Mouse (Mus musculus) cerebellum, adult 11 months (tissue): ENCODE data around the gene Apc2.

Experiments
- DNase-seq: peaks from one replicate; pipeline ENCODE4 v3.0.0; 2022

Gene Apc2

GRCm38 (mm10) chr10:80264341-80265148 is 31.2 kb upstream of the Apc2 start:
- peak; percentile 99 for DNase-seq

DNA sequence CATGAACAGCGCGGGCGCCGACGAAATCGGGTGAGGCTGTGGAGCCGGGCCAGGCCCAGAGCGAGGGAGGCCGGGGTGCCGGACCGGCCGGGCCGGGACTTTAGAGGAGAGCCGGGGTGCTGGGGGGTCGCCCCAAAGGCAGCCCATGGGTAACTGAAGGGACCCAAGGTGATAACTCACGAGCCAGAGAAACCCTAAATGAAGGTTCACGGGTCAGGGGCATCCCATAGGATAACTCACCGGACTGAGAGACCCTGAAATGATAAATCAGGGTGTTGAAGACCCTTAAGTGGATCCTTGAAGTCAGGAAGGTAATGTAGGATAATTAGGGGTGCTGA is 30.7 kb upstream of the Apc2 start:
- no peak for DNase-seq

DNA sequence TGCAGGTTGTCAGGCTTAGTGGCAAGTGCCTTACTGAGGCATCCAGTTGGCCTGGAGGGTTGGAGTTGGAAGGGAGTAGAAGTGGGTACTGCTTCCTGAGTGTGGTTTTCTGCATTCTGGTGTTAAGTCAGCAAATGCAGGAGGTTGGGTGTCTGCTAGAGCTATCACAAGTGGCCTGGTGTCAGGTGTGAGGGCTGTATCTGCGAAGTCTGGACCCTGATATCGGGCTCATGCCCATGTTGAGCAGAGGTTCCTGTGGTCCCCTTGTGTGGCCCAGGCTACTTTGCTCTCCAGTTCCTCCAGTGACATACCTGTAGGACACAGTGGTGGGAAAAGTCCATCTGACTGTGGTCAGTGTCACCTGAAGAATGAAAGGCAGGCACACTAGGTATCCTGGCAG is 25.7 kb upstream of the Apc2 start:
- DNase-seq, result no peak

DNA sequence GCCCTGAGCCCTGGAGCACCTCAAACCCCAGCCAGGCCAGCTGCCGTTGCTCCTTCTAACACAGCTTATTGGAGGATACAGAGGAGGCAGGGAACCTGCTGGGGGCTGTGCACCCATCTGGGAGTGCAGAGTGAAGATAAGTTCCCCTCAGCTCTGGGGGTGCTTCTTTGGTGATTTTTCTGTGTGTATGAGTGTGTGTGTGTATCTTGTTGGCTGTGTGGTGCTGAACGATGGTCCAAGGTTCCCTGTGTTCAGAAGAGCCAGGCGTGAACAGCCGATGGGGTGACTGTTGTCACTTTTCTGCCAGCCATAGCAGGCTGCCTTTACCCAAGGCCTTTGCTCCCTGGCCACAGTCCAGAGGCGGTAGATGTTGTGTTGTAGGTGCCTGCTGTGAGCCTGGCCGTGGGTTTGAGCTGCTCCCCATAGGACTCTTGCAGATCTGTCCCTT is 25.0 kb upstream of the Apc2 start:
- no peak for DNase-seq

DNA sequence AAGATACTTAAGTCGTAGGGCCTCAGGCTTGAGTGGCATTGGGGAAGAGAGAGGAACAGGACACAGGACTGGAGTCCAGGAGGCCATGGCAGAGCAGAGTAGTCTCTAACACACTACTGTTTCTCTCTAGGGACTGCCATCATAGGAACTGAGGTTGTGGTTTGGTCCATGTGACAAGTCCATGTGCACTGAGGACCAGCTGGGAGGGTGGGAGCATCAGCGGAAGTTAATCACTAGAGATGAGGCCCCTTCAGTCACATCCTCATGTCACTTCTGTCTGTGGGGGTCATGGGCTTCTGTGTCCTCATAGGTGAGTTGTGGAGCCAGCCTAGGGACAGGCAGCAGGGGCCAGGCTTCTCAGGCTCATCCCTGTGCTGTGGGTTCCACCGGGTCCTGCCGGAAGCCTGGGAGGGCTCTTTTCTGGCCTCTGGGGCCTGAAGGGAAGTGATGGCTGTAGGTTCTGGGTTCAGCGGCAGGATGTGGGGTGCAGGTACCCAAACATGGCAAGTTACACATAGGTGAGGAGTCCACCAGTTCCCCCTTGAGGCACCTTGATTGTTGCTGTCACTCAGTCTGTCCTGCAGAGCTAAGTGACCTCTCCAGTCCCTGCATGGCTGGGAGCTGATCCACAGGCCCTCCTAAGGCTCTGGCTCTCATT is 24.5 kb upstream of the Apc2 start:
- no peak for DNase-seq

- no peak for DNase-seq
Measured at GRCm38 (mm10) chr10:80271870-80272585, 23.7 kb upstream of the Apc2 start.

GRCm38 (mm10) chr10:80273847-80274246 is 21.9 kb upstream of the Apc2 start:
- no peak for DNase-seq

DNA sequence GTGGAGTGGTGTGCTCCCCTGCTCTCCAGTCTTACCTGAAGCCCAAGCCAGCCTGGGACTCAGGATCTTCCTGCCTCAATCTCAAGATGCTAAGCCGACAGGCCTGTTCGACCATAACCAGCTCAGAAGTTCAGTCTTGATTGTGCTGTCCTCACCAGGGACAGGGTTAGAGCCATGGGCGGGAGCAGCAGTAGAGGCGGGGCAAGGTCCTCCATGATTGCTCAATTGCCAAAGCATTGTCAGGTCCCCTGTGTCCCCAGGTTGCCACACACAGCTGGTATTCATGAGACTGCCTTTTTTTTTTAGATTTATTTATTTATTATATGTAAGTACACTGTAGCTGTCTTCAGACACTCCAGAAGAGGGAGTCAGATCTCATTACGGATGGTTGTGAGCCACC is 19.5 kb upstream of the Apc2 start:
- no peak for DNase-seq

- no peak for DNase-seq
Measured at GRCm38 (mm10) chr10:80278390-80278789, 17.4 kb upstream of the Apc2 start.

DNA sequence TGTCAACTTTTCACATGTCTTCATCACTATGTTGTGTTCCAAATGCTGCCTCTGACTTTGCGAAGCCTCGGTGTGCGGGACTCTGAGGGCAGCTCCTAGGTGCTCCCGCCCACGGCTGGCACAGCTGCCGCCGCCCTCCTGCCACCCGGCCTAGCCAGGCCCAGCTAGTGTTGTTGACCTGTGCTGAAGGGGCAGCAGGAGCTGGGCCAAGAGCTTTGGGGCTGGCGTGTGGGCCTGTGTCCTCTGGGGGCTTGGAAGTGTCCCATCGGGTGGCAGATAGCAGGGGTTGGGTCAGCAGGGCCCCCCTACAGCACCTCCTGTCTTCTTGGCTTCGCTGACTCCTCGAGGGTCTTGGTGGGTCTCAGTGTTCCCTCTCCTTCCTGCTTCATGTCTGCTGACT is 16.5 kb upstream of the Apc2 start:
- DNase-seq, result no peak

DNA sequence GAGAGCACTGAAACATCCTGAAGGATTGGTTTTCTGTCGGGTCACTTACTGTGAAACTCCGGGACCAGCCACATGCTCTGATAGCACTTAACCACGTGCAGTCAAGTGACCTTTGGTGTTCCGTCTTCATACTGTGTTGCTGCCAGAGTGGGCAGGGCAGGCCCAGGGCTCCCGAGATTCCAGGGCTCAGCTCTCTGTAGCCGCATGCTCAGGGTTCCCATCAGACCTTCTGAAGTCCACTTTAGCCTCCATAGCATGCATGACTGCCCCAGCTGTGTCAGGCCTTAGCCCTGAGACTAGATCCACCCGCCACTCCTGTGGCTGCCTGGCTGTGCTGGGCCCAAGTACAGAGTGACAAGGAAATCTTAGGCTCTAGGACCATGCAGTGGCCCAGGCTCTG is 14.5 kb upstream of the Apc2 start:
- no peak for DNase-seq

DNA sequence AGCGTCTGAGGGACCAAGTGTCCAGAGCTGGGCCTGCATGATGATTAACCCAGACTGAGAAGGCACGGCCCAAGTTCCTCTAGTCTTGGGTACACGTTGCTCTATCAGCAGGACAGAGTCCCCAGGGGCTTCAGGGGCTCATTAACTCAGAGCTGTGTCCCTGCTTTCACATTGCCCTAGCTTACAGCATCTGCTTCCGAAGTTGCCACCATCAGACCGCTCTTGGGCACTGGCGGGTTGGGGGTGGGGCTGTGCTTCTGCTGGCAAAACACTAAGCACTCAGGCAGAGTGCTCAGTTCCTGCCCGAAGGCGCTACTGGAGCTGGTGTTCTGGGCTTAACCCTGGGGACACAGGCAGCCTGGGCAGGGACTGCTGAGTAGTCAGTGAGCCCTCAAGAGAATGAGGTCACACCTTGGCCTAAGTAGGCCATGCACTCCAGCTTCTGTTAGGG is 13.8 kb upstream of the Apc2 start:
- DNase-seq, result no peak

- DNase-seq, result no peak
Measured at GRCm38 (mm10) chr10:80282481-80283441, 13.0 kb upstream of the Apc2 start.

DNA sequence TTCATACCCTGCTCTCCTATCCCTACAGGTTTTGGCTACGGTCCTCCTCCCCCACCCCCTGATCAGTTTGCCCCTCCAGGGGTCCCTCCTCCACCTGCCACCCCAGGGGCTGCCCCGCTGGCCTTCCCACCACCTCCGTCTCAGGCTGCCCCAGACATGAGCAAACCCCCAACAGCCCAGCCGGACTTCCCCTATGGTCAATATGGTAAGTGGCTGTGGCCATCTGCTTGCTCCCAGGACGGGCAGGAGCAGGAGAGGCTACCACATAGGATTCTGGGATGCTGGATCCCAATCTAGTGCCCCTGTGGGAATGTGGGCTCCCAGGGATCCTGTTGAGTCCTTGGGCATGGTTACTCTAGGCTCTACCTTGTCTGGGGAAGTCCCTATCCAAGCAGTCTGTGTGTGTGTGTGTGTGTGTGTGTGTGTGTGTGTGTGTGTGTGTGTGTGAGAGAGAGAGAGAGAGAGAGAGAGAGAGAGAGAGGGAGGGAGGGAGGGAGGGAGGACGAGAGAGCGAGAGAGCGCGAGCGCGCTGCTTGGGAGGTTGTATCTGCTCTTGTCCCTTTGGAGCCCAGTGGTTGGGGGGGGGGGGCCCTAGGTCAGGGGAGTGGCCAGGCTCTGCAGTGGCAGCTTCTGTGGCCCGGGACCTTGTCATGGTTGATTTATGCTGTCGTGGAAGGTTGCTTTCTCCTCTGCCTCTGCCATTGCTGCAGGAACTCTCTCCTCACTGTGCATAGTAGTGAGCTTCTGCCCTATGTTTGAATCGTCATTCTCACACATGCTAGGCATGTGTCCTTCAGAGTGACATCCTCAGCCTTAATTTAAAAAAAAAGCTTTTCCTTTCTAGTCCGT is 10.3 kb upstream of the Apc2 start:
- no peak for DNase-seq

DNA sequence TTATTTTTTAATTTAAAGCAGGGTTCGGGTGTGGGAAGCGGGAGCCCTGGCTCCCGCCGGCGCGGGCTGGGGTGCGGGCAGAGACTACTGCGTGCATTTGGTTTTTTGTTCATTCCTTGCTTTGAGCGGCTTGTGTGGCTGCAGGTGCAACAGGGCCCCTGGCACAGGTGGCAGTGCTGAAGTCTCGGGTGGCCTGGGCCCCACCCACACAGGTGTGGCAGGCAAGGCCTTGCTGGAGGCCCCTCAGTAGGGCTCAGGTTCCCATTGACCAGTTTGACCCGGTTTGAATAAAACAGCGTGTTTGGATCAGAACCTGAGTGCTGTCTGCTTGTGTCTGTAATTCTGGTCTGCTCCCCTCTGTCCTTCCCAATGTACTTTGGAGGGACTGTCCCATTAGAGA is 7.7 kb upstream of the Apc2 start:
- no peak for DNase-seq

GRCm38 (mm10) chr10:80288657-80289056 is 7.1 kb upstream of the Apc2 start:
- DNase-seq, result no peak

DNA sequence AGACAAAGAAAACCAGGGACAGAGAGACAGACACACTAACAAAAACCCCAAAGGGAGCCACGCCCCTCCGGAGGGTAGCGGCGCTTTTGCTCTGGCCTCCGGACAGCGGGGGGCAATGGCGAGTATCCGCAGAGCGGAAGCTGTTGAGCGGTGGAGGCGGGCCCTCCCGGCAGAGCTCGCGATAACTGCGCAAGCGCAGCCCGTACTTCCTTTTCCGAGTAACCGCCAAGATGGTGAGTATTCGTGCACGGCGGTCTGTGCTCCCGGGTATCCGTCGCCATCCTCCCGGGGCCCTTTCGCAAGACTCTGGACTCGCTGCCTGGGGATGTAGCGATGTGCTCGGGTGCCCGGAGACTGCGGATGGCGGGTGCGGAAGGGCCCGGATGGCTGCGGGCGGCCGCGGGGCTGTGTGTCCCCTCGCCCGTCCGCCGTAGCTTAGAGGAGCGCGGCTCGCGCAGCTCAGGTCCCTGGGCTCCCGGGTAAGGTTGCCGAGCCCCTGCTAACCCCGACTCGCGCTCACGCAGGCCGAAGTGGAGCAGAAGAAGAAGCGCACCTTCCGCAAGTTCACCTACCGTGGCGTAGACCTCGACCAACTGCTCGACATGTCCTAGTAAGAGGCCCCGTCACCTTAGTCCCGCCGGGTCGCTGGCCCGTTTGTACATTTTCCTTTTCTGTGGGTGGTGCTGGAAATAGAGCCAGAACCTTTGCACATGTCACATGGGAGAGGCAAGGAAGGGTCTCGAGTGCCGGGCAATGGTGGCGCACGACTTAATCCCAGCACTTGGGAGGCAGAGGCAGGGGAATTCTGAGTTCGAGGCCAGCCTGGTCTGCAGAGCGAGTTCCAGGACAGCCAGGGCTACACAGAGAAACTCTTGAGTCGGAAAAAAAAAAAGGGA is 3.3 kb upstream of the Apc2 start, which contains the start of gene Rps15:
Rps15 (plus strand) TSS at position 203 of the 896 bp plus-strand sequence.
- peak; percentile 94 for DNase-seq

GRCm38 (mm10) chr10:80293325-80293724 is 2.5 kb upstream of the Apc2 start:
- DNase-seq, result no peak

DNA sequence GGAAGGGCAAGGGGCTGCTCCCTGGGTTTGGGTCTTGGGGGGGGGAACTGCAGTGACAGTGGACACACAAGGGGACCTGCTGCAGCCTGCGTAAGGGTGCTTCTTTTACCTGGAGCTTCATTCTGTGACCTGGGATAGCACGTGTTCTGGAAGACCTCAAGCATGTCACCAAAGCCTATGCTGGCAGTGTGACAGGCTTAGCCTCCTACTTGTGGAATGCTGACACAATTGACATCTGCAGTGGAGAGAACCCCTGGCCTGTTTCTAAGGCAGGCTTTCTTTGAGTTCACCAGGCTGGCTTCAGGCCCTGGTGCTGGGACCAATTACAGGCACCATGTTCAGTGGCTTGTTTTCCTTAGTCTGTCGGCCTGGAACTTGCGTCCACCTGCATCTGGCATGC is 1.5 kb upstream of the Apc2 start:
- no peak for DNase-seq

DNA sequence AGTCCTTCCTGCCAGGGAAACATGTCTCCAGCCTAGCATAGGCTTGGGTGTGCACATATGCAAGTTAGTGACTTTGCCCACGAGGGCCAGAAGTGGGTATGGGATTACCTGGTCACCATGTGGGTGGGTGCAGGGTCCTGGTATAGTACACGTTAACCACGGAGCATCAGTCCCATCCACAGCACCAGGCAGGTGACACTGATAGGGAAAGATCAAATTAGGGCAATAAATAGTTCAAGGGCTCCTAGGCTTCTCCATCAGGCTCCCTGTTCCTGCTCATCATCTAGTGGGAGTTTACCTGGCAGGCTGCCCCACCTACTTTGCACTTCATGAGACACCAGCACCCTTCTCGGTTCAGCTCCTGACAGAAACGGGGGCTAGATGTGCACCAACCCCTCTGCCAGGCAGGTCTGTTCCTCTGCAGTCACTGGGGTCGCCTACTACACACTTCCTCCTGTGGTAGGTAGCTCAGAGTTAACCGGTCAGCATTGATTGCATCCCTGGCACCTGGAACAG is 931 bp upstream of the Apc2 start:
- DNase-seq, result no peak
